ENCODE assay signal across 11 mouse cellular contexts in the genomic region with DNA sequence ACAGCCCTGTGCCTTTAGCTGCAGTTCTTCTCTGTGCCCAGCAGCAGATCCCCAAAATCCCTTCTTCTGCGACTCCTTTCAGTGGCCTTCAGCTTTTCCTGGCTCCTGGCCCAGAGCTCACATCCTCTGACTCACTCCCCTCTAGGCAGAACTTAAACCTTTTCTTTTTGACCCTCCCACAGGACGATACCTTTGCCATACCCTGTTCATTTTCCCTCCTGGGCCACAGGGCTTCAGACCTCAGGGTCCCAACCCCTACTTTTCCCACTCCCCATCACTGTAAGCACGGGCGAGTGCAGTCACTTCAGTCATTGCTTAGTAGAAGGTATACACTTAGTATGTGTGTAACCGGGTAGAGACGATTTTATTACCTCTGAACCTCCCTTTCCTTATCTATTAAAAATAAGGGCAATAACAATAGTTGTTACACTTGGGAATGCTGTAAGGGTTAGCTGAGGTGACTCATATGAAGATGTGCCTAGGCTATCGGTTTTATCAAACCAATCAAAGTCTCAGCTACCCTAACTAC. TPM values are rescaled to one million over a fixed set of nuclear protein-coding genes. Genes with fewer than 3 reads are reported as not detected.
DNase-seq lines count a peak whose midpoint lies in the region; ATAC-seq and TF ChIP-seq lines count a peak whose summit lies in the region.
"Had no signal": no experiment of that assay in that cellular context is flagged by ENCODE, and none has a peak within 500 bp of the region (broad histone marks: within the 10 kb centered on the region; RNA-seq: fewer than 3 reads in every experiment).

No protein-coding gene starts in this region.

- H3K4me1 ChIP-seq in kidney, embryonic 14.5 days (ENCODE audit: control insufficient read depth, insufficient read depth, low read length) = no peaks in the 10 kb centered on the region
- H3K4me1 ChIP-seq: forebrain, embryonic 10.5 days had no signal

- H3K9ac ChIP-seq in kidney, embryonic 14.5 days (ENCODE audit: low read depth, low read length) = no peak overlapping the region

- TF ChIP-seq CTCF in C2C12 (IDR thresholded peaks at IDR 0.05; ENCODE audit: control insufficient read depth, insufficient read depth, insufficient read length) = no peak
- TF ChIP-seq CTCF in layer of hippocampus, adult 2 months (conservative IDR thresholded peaks at IDR 0.05) = no peak

- no peak overlapping the region for H3K27ac ChIP-seq in kidney, embryonic 14.5 days (ENCODE audit: low read depth, low read length)
- H3K27ac ChIP-seq in layer of hippocampus, adult 2 months = no peak overlapping the region
- H3K27ac ChIP-seq: forebrain, embryonic 10.5 days; kidney, postnatal 0 days; midbrain, embryonic 10.5 days had no signal

- peak; percentile 25 to 35 for DNase-seq in kidney, postnatal 36 days
- DNase-seq in NIH3T3 (ENCODE audit: low read depth) = peak; percentile 72
- DNase-seq in heart, postnatal 4 days = peak; percentile 45
- no peak for DNase-seq in layer of hippocampus, adult 9-11 months
- no peak for DNase-seq in layer of hippocampus, adult 2 months (ENCODE audit: low spot score in 2 of 2)

- no peak overlapping the region for H3K4me2 ChIP-seq in kidney, embryonic 14.5 days (replicated peaks; ENCODE audit: low read depth, low read length)

- no peak overlapping the region for H3K4me3 ChIP-seq in kidney, embryonic 14.5 days (ENCODE audit: low read length)
- H3K4me3 ChIP-seq in C2C12 (ENCODE audit: insufficient read depth, poor library complexity, severe bottlenecking) = no peak overlapping the region
- no peak overlapping the region for H3K4me3 ChIP-seq in layer of hippocampus, adult 2 months
- H3K4me3 ChIP-seq: forebrain, embryonic 10.5 days; midbrain, embryonic 10.5 days had no signal

- H3K79me2 ChIP-seq in C2C12 (ENCODE audit: control insufficient read depth, insufficient read depth) = no peaks in the 10 kb centered on the region

- H3K36me3 ChIP-seq in kidney, embryonic 14.5 days (ENCODE audit: control insufficient read depth, insufficient read depth, low read length) = no peaks in the 10 kb centered on the region
- H3K36me3 ChIP-seq in C2C12 (ENCODE audit: control insufficient read depth, insufficient read depth) = no peaks in the 10 kb centered on the region
- H3K36me3 ChIP-seq: forebrain, embryonic 10.5 days; midbrain, embryonic 10.5 days had no signal

- peak overlapping the region; percentile 69 for H3ac ChIP-seq in C2C12 (ENCODE audit: control insufficient read depth, insufficient read length, low read depth)

- no peak for ATAC-seq in kidney, embryonic 14.5 days (ENCODE audit: low FRiP score, low TSS enrichment)

- no peaks in the 10 kb centered on the region for H3K9me3 ChIP-seq in kidney, embryonic 14.5 days (ENCODE audit: control insufficient read depth, low read length)
- H3K9me3 ChIP-seq: forebrain, embryonic 10.5 days; midbrain, embryonic 10.5 days had no signal

- 68% methylated on average over 7 of the region's 7 CpGs for WGBS in kidney, embryonic 14.5 days

- H3K79me3 ChIP-seq in C2C12 (ENCODE audit: low read depth) = no peaks in the 10 kb centered on the region

- 0 out of 2 replicates have a peak, but pooled peaks cover 3% of the 10 kb centered on the region for H3K27me3 ChIP-seq in kidney, embryonic 14.5 days (ENCODE audit: control insufficient read depth, insufficient read depth, low read length)
- H3K27me3 ChIP-seq in C2C12 (ENCODE audit: control insufficient read depth, insufficient read depth, insufficient read length) = no peaks in the 10 kb centered on the region

TF ChIP-seq in C2C12, 6 proteins besides CTCF, POLR2A, EP300 and RAD21:
- TF ChIP-seq MYOD1 (IDR thresholded peaks at IDR 0.05; ENCODE audit: control insufficient read depth, insufficient read length, low read depth) (no peak), FOSL1 (IDR thresholded peaks at IDR 0.05; ENCODE audit: insufficient read depth, low read length, poor library complexity, severe bottlenecking) (no peak), CEBPB (IDR thresholded peaks at IDR 0.05; ENCODE audit: low read depth) (no peak), MYOG (IDR thresholded peaks at IDR 0.05; ENCODE audit: control insufficient read depth, extremely low read depth, insufficient read length) (no peak), USF1 (IDR thresholded peaks at IDR 0.05; ENCODE audit: low read depth) (no peak)

RNA-seq across cellular contexts. Expression of gene Ripply1, which starts 7.0 kb away (rescaled TPM):
- polyA plus RNA-seq in kidney, embryonic 14.5 days (2014; fragmentation: Nextera tagmentation; extraction: Ambion mirVana) = not detected in 2 replicates
- not detected for polyA plus RNA-seq in C2C12 (2012; fragmentation: generic; extraction: Trizol)
- total RNA-seq in heart, postnatal 4 days (2021) = not detected
- not detected for total RNA-seq in layer of hippocampus, adult 2 months (2021)
- polyA plus RNA-seq: kidney, postnatal 0 days; neural tube, embryonic 14.5 days had no signal

RNA-seq across cellular contexts. Expression of gene Cldn2, which starts 25.5 kb away (rescaled TPM):
- 5.0 and 5.2 TPM in 2 replicates for polyA plus RNA-seq in kidney, embryonic 14.5 days (2014; fragmentation: Nextera tagmentation; extraction: Ambion mirVana)
- polyA plus RNA-seq in C2C12 (2012; fragmentation: generic; extraction: Trizol) = not detected
- total RNA-seq in heart, postnatal 4 days (2021) = not detected
- total RNA-seq in layer of hippocampus, adult 2 months (2021) = under 1 TPM; 0.34 to 0.82 TPM
- polyA plus RNA-seq: neural tube, embryonic 14.5 days had no signal

Comparison
In these comparisons a context has a peak if more than half of its experiments do, and no peak if none do; other contexts are left out.
1. DNase-seq: peak in kidney, postnatal 36 days (2 of 2), NIH3T3 (single experiment) and heart, postnatal 4 days (single experiment); none in layer of hippocampus, adult 9-11 months (single experiment) and layer of hippocampus, adult 2 months (0 of 2).